Mouse (Mus musculus) 3134 (cell line): ENCODE results near the gene Zfp385c.

Experiments used
- DNase-seq: peaks from one replicate; pipeline ENCODE4 v3.0.0-alpha.2; 2011; ENCODE audit warnings: low spot score; ENCODE audit not compliant: insufficient read length; ENCODE audit errors: extremely low read depth

Zfp385c gene

GRCm38 (mm10) chr11:100718866-100719265, 26.6 kb upstream of the Zfp385c start:
- DNase-seq: no peak

DNA sequence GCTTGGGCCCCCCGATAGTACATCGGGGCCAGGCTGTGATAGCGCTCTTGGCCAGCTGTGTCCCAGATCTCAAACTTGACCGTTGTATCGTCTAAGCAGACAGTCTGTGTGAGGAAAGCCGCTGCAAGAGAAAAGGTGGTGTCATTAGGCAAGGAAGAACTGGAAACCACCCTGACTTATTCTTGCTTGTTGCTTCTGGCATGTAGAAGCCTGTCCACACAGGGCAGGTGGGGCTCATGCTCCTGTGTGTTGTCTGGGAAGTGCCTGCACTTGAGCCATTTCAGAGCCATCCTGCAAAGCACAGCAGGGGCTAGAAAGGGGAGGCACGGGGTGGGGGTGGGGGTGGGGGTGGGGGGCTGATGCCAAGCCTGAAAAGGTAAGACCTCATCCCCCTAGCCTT, 26.2 kb upstream of the Zfp385c start:
- DNase-seq: no peak

GRCm38 (mm10) chr11:100716649-100717048, 24.4 kb upstream of the Zfp385c start:
- no peak for DNase-seq

- no peak for DNase-seq
Measured at GRCm38 (mm10) chr11:100714948-100715347, 22.7 kb upstream of the Zfp385c start.

DNA sequence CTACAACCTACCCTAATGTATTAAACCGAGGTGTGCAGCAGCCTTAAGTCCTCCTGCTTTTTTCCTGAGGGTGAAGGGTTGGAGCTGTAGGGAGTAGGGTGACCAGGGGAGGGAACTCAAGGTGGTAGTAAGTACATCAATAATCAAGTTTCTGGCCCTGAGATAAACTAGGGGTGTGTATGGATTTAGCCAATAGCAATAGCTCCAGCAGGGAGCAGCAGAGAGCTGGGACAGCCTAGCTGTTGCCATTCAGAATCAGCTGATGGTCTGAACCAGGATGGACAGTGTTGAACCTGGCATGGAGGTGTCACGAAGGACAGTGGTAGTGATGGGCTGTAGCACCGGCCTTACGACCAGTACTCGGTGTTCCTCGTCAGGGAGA, 22.3 kb upstream of the Zfp385c start:
- DNase-seq: no peak

- no peak for DNase-seq
Measured at GRCm38 (mm10) chr11:100713735-100714533, 21.7 kb upstream of the Zfp385c start, which contains the start of gene Hspb9. Gene Hspb9 (plus strand): TSS chr11:100713850.

- no peak for DNase-seq
Measured at GRCm38 (mm10) chr11:100713174-100713573, 20.9 kb upstream of the Zfp385c start.

GRCm38 (mm10) chr11:100711783-100712615, 19.7 kb upstream of the Zfp385c start, which contains the start of gene Kat2a:
Gene Kat2a (minus strand): TSS chr11:100712465.
- DNase-seq: peak; percentile 85

- DNase-seq: no peak
Measured at GRCm38 (mm10) chr11:100710977-100711376, 18.7 kb upstream of the Zfp385c start.

- DNase-seq: no peak
Measured at GRCm38 (mm10) chr11:100710528-100710927, 18.3 kb upstream of the Zfp385c start.

GRCm38 (mm10) chr11:100709201-100709810, 17.1 kb upstream of the Zfp385c start:
- no peak for DNase-seq

DNA sequence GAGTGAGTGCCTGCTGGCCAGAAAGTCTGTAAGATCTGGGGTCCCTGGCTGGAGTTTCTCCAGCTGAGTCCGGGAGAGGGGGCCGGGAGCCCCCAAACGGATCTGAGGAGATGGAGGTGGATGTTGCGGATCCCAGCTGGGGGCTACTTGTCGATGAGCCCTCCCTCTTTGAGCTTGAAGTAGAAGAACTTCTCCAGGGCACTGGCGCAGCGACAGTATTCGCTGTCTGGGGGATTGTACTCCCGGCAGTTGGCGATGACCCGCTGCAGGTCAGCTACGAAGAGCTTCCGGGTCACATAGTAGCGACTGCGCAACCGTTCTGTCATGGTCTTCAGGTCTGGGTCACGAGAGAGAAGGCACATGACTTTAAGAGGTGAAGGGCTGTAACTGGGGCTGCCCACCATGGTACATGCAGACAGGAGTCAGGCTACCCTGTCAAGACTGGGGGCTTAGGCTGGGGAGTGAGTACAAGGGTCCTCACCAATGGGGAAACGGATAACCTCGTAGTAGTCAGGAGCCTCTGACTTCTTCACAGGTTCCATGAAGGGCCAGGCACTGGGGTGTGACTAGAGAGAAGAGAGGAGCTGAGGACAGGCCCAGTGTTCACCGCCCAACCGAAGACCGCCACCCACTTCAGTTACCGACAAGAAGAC, 13.0 kb upstream of the Zfp385c start:
- no peak for DNase-seq

GRCm38 (mm10) chr11:100703851-100704531, 11.7 kb upstream of the Zfp385c start, which contains the start of gene Dhx58:
Gene Dhx58 (minus strand): TSS chr11:100704271.
- DNase-seq: no peak

DNA sequence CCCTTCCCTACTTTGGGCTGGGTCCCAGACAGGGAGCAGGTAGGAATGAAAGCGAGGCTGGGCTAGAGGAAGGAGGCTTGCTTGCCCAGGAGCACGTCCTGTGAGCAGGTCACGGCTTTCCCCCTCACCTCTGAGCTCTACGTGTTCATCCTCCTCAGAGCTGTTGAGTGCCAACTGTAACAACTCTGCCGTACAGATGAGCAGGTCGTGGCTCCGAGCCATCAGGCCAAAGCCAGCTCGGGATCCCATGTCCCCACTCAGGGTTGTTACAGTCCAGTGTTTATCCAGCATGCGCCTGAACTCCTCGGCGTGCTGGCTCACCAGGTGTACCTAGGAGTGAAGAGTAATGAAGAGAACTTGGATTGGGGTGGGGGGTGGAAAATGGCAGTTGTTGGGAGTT, 11.1 kb upstream of the Zfp385c start:
- DNase-seq: no peak

- no peak for DNase-seq
Measured at GRCm38 (mm10) chr11:100702906-100703305, 10.7 kb upstream of the Zfp385c start.

GRCm38 (mm10) chr11:100702081-100702851, 10.0 kb upstream of the Zfp385c start:
- peak; percentile 71 for DNase-seq

DNA sequence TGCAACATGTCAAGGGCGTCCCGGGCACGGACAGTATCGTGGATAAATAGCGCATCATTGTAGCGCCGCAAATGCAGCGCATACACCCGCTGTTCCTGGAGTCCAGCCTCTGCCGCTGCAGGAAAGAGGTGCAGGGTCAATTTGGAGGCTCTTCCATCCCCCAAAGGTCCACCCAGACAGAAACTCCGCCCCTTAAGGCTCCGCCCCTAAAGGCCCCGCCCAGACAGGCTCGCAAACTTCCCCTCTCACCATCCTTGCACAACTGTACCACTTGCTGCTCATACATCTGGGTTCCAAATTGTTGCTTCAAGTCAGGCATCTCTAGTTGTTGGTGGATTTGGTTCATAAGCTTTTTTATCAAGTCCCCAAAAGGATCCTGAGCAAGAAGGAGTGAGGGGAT, 9.0 kb upstream of the Zfp385c start:
- DNase-seq: no peak

DNA sequence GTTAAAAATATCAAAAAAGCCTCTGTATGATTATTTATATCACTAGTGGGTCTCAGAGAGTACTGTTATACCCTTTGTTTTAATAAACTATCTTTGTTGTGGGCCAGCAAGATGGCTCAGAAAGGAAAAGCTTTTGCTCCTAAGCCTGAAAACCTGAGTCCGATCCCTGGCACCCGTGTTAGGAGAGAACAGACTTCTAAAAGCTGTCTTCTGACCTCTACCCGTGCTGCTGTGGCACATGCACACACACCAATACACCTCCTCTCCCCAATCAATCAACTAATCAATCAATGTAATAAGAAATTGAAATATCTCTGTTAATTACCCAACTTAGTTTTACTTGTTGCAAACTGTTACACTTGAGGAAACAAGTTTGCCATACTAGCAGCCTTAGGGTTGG, 8.5 kb upstream of the Zfp385c start:
- no peak for DNase-seq

- DNase-seq: no peak
Measured at GRCm38 (mm10) chr11:100697921-100698320, 5.7 kb upstream of the Zfp385c start.
